Mouse (Mus musculus) liver, embryonic 14.5 days (tissue): ENCODE measurements around the gene Foxb1. TPM values are rescaled to one million over a fixed set of nuclear protein-coding genes. Genes with fewer than 3 reads are reported as not detected.

Experiments used
- ATAC-seq: fragments of 200-750 bp; cut with Nextera tagmentation; 2 replicates; pipeline ENCODE4 v1.8.0; 2017; ENCODE audit warnings: moderate number of reproducible peaks, mild to moderate bottlenecking, moderate library complexity; ENCODE audit not compliant: insufficient read depth
- DNase-seq, 3 experiments: peaks; one replicate each; pipeline ENCODE4 v3.0.0-alpha.2; 2012 to 2013; ENCODE audit warnings: low read depth in 3 of 3, low spot score in 3 of 3
- H3K27ac ChIP-seq: fragments of 300-500 bp; sonication (generic); 2 replicates; pipeline ENCODE4 v1.5.1; 2014; ENCODE audit warnings: moderate library complexity, mild to moderate bottlenecking, control low read depth, inconsistent platforms
- H3K27me3 ChIP-seq: fragments of 300-500 bp; sonication (generic); 2 replicates; pipeline ENCODE4 v1.6.1; 2014; ENCODE audit warnings: mild to moderate bottlenecking, low read length, moderate library complexity; ENCODE audit not compliant: control insufficient read depth, insufficient read depth
- H3K36me3 ChIP-seq: fragments of 300-500 bp; sonication (generic); replicated peaks from 2 replicates; pipeline ENCODE4 v1.6.1; 2014; ENCODE audit warnings: low read depth; ENCODE audit not compliant: control insufficient read depth, insufficient read depth
- H3K4me1 ChIP-seq, 2 experiments: fragments of 200-500 bp in 1 of 2; fragments of 300-500 bp in 1 of 2; sonication (generic) in 1 of 2; replicated peaks; 2 replicates each; pipeline ENCODE4 v1.6.1; 2012 to 2014; ENCODE audit warnings: antibody characterized with exemption in 1 of 2, inconsistent platforms in 1 of 2, low read length in 1 of 2; ENCODE audit not compliant: control insufficient read depth in 2 of 2, insufficient read depth in 2 of 2
- H3K4me2 ChIP-seq: fragments of 300-500 bp; sonication (generic); 2 replicates; pipeline ENCODE4 v1.6.1; 2014; ENCODE audit warnings: low read depth, mild to moderate bottlenecking, control low read depth, moderate library complexity
- H3K4me3 ChIP-seq, 2 experiments: fragments of 200-500 bp in 1 of 2; fragments of 300-500 bp in 1 of 2; sonication (generic) in 1 of 2; 2 replicates each; pipeline ENCODE4 v1.5.1; 2012 to 2014; ENCODE audit warnings: low read depth in 2 of 2, low read length in 2 of 2, mild to moderate bottlenecking in 2 of 2, control low read depth in 1 of 2, inconsistent platforms in 1 of 2, moderate library complexity in 1 of 2; ENCODE audit not compliant: insufficient read depth in 1 of 2
- H3K9ac ChIP-seq: fragments of 300-500 bp; sonication (generic); replicated peaks from 2 replicates; pipeline ENCODE4 v1.6.1; 2014; ENCODE audit warnings: mild to moderate bottlenecking, control low read depth, moderate library complexity
- H3K9me3 ChIP-seq: fragments of 300-500 bp; sonication (generic); 2 replicates; pipeline ENCODE4 v1.6.1; 2016; ENCODE audit warnings: low read length, mixed read lengths; ENCODE audit not compliant: control insufficient read depth
- CTCF ChIP-seq: IDR thresholded peaks from 2 replicates; pipeline ENCODE4 v1.5.1; 2016; ENCODE audit warnings: antibody characterized with exemption, low read depth, control low read depth
- EP300 ChIP-seq: IDR thresholded peaks from 2 replicates; pipeline ENCODE4 v1.6.1; 2016; ENCODE audit warnings: antibody characterized with exemption, low read depth
- WGBS: fragments of 180-500 bp; shearing (Covaris S2); extraction: QIAGEN DNeasy Blood & Tissue Kit; methylation state at CpG from one replicate; pipeline ENCODE4 v1.1.7; 2014; ENCODE audit not compliant: insufficient replicate concordance; 5-methylcytosine and 5-hydroxymethylcytosine counted together
- polyA plus RNA-seq, 2 experiments: library from polyadenylated mRNA; depleted of rRNA in 1 of 2; stranded (reverse) in 1 of 2; unstranded in 1 of 2; fragments of >200 nt; fragmentation: Nextera tagmentation in 1 of 2; extraction: Ambion mirVana in 1 of 2; gene quantifications; 2 replicates each; pipeline versions ENCODE4 v1.2.1 to v1.2.3; 2012 to 2014

Foxb1 gene
- polyA plus RNA-seq, 2 experiments = not detected

DNA sequence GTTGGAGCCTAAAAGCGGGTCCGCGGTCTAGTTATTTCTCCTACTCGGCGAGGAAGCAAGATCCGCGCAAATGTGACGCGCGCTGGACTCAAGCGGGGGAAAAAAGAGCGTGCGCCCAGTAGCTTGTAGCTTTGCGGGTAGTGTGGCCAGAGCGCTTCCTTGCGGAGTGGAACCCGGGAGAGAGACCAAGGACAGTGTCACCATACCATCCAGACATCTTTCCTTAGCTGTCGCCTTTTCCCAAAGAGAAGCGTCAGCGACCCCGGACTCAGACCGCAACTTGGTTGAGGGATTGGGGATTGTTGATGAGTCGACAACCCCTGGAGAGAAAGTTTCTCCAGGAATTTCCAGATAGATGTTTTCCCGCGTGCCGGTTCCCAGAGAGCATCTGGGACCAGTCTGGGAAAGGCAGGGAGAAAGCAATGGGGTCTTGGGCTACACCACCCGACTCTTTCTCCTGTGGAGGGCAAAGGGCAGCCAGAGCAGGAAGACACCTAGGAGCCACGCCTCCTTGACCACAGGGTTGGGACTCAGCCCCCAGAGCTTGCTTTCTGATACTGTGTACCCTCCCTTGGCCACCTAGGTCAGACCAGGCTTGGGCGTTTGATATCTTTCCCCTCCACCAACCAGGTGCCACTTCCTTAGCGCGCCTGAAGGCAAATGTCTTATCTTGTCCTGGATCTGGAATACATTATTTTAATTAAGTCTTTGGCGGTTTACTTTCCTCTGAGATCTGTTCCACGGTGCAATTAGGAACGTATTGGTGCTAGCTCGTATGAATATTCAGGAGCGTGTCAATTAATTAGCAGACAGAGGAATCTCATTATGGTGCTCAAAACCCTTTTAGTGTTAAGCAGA, 8.6 kb upstream of the Foxb1 start:
- no peaks in the 10 kb centered on the region for H3K9me3 ChIP-seq
- no peaks in the 10 kb centered on the region for H3K36me3 ChIP-seq
- H3K27ac ChIP-seq = no peak overlapping the region
- no peak overlapping the region for H3K4me3 ChIP-seq
- DNase-seq (no peak), ATAC-seq (no peak)
- peaks cover 81% of the 10 kb centered on the region for H3K27me3 ChIP-seq
- H3K4me1 ChIP-seq = no peaks in the 10 kb centered on the region
- H3K9ac ChIP-seq = no peak overlapping the region
- H3K4me2 ChIP-seq = no peak overlapping the region
- 3% methylated on average over 36 of the region's 36 CpGs for WGBS
- TF ChIP-seq CTCF (no peak), EP300 (no peak)

DNA sequence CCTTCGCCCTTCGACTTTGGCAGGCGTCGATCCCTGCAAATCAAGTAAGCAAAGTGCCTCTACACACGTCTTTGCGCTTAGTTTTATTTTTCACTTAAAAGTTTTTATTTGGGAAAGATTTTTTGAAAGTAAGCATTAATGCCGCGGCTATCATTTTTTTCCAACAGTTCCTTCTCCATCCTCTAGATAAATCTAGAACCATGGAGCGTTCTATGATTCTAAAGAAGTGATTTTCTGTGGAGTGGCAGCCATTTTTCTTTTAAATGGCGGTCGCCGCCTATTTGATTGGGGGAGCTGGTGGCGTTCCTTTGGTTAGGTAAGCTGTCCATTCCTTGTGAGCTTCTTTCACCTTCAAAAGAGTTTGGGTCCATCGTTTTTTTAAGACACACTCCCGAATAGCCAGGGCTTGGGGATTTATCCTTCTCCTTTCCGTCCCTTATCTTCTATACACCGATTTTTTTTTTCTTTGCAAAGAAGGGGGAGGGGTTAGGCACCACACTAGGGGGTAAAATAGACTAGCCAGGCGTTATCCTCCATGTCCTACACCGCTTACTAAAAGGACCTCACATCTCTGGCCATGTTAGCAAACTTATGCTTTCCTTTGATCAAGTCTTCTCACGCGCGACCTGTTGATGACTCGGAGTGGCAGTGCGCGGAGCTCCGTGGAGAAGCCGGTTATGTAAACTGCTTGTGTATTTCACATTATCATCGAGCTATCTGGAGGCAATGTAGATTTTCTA, 7.6 kb upstream of the Foxb1 start:
- H3K36me3 ChIP-seq = no peaks in the 10 kb centered on the region
- 2% methylated on average over 28 of the region's 28 CpGs for WGBS
- no peak overlapping the region for H3K27ac ChIP-seq
- H3K4me2 ChIP-seq = no peak overlapping the region
- TF ChIP-seq CTCF (no peak), EP300 (no peak)
- H3K4me3 ChIP-seq = no peak overlapping the region
- DNase-seq (no peak), ATAC-seq (no peak)
- no peaks in the 10 kb centered on the region for H3K4me1 ChIP-seq
- no peak overlapping the region for H3K9ac ChIP-seq
- no peaks in the 10 kb centered on the region for H3K9me3 ChIP-seq
- peaks cover 92% of the 10 kb centered on the region for H3K27me3 ChIP-seq

- DNase-seq (no peak), ATAC-seq (no peak)
- H3K4me2 ChIP-seq = no peak overlapping the region
- no peaks in the 10 kb centered on the region for H3K9me3 ChIP-seq
- H3K9ac ChIP-seq = no peak overlapping the region
- H3K4me3 ChIP-seq = no peak overlapping the region
- no peaks in the 10 kb centered on the region for H3K36me3 ChIP-seq
- 2% methylated on average over 12 of the region's 12 CpGs for WGBS
- no peak overlapping the region for H3K27ac ChIP-seq
- H3K4me1 ChIP-seq = no peaks in the 10 kb centered on the region
- no peak for TF ChIP-seq CTCF
- no peak for TF ChIP-seq EP300
- peaks cover 97% of the 10 kb centered on the region for H3K27me3 ChIP-seq
These were observed 6.7 kb upstream of the Foxb1 start for GRCm38 (mm10) chr9:69767421-69767820.

- DNase-seq = no peak
- Histone ChIP-seq H3K4me2 (no peak overlapping the region), H3K9ac (no peak overlapping the region), H3K9me3 (no peaks in the 10 kb centered on the region), H3K4me3 (no peak overlapping the region), H3K27me3 (peaks cover 100% of the 10 kb centered on the region), H3K36me3 (no peaks in the 10 kb centered on the region), H3K4me1 (no peaks in the 10 kb centered on the region), H3K27ac (no peak overlapping the region)
- WGBS = under 1% methylated on average over 4 of the region's 4 CpGs
- TF ChIP-seq CTCF = no peak
- no peak for TF ChIP-seq EP300
- no peak for ATAC-seq
These were observed 6.2 kb upstream of the Foxb1 start for GRCm38 (mm10) chr9:69766936-69767335.

GRCm38 (mm10) chr9:69766301-69766700, 5.6 kb upstream of the Foxb1 start:
- ATAC-seq = no peak
- Histone ChIP-seq H3K27me3 (peaks cover 100% of the 10 kb centered on the region), H3K9ac (no peak overlapping the region), H3K27ac (no peak overlapping the region), H3K9me3 (no peaks in the 10 kb centered on the region), H3K4me1 (no peaks in the 10 kb centered on the region), H3K4me3 (no peak overlapping the region), H3K4me2 (no peak overlapping the region), H3K36me3 (no peaks in the 10 kb centered on the region)
- TF ChIP-seq CTCF = no peak
- TF ChIP-seq EP300 = no peak
- 3% methylated on average over 8 of the region's 8 CpGs for WGBS
- no peak for DNase-seq
